Mouse (Mus musculus) thymus, postnatal 0 days (tissue): ENCODE measurements around the gene Runx1. TPM values are rescaled to one million over a fixed set of nuclear protein-coding genes. Genes with fewer than 3 reads are reported as not detected.
A peak's percentile ranks its signal among the peaks of the same experiment; 100 is the strongest.

Experiments
- DNase-seq: peaks from one replicate; pipeline ENCODE4 v3.0.0-alpha.2; 2015; ENCODE audit warnings: low spot score
- polyA plus RNA-seq: library from polyadenylated mRNA; unstranded; fragments of >200 nt; fragmentation: Nextera tagmentation; extraction: Ambion mirVana; gene quantifications from 2 replicates; pipeline ENCODE4 v1.2.1, GENCODE M21; 2015

The Runx1 gene
- polyA plus RNA-seq, 1 experiment from 2014 or later, result 45.5 TPM

DNA sequence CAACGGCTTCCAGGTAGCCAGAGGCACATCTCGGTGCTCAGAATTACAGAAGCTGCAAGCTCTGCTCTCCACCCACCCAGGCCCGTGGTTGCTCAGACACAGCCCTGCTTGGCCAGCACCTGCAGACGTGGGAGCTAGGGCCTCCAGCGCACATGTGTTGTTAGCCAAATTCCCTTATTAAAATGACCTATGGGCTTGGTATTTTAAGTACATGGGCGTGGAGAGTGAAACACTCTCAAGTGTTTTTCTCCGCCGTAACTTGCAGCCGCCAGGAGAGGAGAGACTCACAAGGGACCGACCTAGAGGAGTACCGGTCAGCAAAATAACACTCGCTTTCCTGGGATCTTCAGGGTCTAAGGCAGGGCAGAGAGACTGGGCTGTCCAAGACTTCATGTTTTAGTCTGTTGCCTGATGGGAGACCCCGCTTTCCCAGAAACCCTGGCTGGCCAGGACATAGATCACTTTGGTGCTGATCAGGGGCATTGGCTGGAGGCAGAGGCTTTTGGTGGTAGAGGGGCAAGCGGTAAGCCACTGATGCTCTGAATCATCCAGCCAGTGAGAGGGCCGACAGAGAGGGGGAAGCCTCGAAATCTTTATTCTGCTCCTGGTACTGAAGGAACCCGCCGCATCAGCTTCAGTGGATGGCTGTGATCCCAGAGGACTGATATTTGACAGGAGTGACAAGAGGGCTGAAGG, 151.7 kb downstream of the Runx1 start:
- no peak for DNase-seq

GRCm38 (mm10) chr16:92668807-92669206, 157.1 kb downstream of the Runx1 start:
- no peak for DNase-seq

- DNase-seq, result no peak
Measured at GRCm38 (mm10) chr16:92661757-92662156, 164.2 kb downstream of the Runx1 start.

- DNase-seq, result no peak
Measured at GRCm38 (mm10) chr16:92656750-92657149, 169.2 kb downstream of the Runx1 start.

GRCm38 (mm10) chr16:92654294-92654950, 171.5 kb downstream of the Runx1 start:
- no peak for DNase-seq

DNA sequence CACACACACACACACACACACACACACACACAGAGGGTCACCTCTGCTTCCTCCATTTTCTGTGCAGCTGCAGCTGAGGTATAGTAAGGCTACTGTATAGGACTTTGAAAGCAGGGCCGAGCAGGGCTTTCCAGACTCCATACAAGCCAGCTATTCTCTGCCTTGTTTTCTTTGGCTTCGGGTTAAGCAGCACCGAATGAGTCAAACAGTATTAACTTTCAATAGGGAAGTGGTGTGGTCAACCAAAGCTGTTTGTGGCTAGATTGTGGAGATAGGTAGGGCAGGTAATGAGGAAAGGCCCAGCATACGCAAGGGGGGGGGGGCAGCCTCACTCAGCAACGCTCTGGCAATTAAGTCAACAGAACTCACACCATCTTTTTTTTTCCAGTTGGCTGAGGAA, 172.1 kb downstream of the Runx1 start:
- no peak for DNase-seq

GRCm38 (mm10) chr16:92651256-92651655, 174.7 kb downstream of the Runx1 start:
- no peak for DNase-seq

- no peak for DNase-seq
Measured at GRCm38 (mm10) chr16:92646153-92646552, 179.8 kb downstream of the Runx1 start.

GRCm38 (mm10) chr16:92645423-92646115, 180.4 kb downstream of the Runx1 start:
- no peak for DNase-seq

DNA sequence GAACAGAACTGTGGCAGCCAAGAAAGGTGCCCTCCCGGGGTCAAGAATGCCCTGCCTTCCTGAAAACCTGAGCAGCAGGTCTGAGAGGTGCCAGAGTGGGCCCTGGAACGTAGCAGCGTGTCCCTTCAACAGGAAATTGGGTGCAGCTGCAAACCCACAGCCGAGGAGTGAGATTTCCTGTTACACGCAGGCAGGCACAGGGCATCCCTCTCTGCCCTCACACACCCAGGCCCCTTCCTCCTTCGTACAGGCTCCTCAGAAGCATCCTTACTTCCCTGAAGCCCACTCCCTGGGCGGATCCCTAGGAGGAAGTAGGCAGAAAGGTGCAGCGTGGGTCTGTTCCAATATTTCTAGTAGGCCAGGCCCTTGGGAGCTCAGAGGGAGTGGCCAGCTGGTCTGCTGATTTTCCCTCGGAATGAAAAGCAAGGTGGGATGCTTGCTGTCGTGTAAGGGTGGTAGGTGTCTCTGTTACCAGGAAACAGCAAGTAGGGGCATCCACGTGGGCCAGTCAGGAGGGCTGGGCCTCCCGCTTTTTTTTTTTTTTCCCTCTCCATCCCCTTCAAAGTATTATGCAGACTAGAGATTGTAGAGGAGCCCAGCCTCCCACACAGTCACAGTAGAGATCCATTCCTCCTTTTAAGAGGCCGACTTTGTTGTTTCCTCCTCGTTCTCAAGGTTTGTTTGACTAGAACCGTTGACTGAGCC, 181.1 kb downstream of the Runx1 start:
- DNase-seq, result peak; percentile 78

DNA sequence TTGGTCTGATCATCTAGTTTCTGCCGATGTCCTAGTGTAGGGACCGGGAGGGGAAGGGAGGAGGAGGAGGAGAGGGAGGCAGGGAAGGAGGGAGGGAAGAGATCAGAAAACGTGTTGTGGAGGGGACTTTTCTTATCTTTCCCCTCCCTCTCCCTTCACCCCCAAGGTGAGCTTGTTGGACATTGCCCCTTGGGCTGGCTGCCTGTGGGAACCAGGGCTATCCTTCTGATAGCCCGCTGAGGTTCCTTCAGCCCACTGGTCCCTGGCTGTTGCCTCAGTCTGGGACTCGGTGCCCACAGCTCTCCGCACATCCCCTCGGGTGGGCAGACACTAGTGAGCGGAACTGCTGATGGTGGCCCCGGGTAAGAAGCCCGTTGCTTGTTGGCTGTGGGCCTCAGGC, 181.6 kb downstream of the Runx1 start:
- no peak for DNase-seq

DNA sequence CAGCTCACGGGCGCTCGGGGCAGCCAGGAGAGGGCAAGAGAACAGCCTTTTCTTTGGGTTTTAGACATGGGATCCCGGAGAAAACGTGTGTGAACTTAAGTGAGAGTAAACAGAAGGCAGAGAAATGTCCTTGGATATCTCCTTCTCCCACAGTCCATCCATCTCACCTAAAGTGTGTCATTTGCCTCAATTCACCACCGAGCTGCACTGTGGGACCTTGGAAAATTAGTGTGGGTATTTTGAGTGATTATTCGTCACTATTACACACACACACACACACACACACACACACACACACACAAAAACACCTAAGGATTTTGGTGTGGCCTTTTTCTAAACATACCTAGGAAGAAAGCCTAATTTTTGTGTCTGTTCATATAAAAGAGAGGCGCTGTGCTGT, 183.7 kb downstream of the Runx1 start:
- DNase-seq, result no peak

- peak; percentile 59 for DNase-seq
Measured at GRCm38 (mm10) chr16:92641053-92641452, 184.9 kb downstream of the Runx1 start.

DNA sequence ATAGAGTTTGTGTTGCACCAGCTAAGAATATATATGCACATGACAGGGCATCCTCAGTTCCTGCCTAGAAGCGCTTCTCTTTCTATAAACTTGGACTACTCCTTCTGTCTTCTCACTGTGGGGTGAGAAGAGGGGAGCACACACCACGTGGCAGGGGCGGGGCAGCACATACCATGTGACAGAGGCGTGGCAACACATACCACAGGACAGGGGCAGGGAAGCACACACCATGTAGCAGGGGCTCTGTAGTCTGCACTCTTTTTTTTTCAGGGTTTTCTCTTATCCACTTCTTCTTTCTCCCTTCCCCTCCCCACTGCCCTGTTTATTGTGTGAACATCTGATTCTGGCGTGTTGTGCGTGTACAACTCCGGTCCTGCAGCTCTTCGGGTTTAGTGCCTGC, 186.9 kb downstream of the Runx1 start:
- peak; percentile 27 for DNase-seq

DNA sequence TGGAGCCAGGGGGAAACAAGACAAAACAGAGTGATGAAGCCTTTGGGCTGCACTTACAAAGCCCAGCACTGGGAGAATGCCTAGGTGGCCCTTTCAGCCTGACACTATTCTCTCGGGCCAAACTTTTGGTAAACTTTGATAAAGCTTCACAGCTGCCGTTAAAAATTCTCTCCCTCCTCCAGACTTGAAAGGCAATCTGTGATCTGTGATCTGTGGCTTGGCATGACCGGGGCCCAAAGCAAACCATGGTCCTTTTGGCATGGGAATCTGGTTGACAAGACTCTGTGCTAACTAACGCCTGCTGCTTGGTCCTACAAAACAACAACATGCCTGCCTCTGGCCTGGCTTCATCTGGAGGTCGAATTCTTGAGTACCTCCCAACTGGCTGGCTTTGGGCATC, 188.9 kb downstream of the Runx1 start:
- no peak for DNase-seq

DNA sequence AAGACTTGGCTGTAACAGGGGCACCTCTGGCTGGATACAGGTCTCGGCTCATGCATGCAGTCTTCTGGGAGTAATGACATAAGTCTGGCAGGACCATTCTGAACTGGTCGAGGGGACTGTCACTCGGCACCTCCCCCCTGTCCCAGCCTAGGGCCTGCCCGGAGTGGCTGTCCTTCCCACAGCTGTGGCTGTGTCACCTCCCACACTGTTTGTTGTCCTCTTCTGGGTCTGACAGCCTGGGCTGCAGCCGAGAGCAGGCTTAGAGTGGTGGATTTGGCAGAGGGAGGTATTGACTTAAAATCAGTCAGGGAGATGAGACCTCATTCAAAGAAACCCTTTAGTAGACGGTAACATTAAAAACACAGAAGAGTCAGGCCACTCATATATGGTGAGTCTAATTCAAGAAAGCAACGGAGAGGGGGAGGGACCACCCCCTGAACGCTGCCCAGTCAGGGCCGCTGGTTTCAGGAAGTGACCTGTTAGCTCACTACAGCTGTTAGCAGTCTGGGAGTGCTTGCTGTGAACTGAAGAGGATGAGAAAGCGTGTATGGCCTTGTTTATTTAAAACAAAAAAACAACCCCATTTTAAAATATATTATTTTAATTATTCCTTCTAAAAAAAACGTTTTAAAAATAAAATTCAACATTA, 193.7 kb downstream of the Runx1 start:
- no peak for DNase-seq

- no peak for DNase-seq
Measured at GRCm38 (mm10) chr16:92631637-92632036, 194.3 kb downstream of the Runx1 start.

- no peak for DNase-seq
Measured at GRCm38 (mm10) chr16:92630950-92631349, 195.0 kb downstream of the Runx1 start.

DNA sequence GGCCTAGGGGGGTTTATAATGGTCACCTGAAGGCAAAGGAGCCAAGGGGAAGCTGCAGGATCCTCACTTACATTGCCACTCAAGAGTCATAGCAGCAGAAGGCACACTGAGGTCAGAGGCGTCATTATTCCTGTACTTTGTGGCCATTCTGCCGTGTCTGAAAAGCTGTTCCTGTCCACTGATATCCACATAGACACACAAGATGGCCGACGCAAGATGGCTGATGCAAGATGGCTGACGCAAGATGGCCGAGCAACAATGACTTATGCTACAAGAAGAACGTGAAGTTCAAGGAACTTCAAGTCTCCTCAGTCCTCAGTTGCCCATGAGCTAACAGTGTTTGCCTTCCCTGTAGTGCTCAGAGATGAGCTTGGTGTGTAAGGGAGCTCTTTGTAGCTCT, 196.1 kb downstream of the Runx1 start:
- DNase-seq, result no peak

DNA sequence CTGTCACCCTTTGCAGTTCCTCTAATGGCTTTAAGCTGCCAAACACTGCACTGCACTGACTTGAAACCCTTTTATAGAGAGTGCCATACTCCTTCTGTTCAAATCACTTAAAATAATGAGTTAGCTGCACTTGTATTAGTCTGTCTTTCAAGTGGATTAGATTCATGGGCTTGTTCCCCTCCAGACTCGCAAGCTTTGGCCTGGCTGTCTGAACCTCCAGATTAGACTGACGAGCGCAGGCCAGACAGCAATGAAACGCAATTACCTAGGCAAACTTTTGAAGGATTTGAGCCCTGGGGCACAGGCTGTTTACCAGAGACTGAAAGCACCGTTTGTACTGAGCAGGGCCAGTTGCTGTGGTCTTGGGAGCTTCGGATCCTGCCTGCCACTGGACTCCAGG, 198.7 kb downstream of the Runx1 start:
- no peak for DNase-seq

DNA sequence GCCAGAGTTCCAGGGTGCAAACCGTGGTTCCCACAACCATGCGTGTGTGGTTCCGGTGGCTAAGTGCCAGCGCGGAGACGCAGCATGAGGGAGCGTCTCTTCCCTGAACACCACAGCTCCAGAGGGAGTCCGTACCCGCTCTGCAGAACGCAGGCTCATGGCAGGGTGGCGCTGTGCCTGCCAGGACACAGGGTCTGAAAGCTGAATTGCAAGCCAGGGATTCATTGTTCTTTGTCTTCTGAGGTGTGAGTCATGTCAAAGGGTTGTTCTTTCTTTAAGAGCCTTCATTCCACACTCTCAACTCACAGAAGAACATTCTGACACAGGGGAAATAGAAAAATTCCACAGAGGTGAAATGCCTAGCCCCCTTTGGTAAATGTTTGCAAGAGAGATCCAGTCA, 202.0 kb downstream of the Runx1 start:
- DNase-seq, result no peak
